Mouse (Mus musculus): ENCODE measurements around the gene Iqgap1.

DNA sequence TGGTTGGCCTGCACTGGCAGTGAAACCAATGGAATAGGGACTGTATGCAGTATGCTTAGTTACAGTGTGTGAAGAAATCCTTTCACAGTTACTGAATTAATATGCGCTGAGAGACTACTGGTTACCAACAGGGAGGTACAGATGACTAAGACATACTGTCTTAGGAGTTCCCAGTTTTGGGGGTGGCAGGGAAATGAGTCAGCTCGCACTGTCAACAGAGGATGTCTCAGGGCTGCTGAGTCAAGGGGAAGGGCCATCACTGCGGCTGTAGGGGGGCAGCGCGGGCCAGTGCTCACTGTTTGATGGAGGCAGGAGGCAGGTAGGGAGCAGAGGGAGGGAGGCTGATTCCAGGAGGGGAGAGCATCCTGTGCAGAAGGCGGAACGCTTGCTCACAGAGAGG lies 110.5 kb downstream of the Iqgap1 start:
- TF ChIP-seq CTCF (IDR thresholded peaks at IDR 0.05; ENCODE audit: borderline replicate concordance, extremely low read depth, insufficient read depth, insufficient read length): no peak
- TF ChIP-seq POLR2A (IDR thresholded peaks at IDR 0.05; ENCODE audit: borderline replicate concordance, extremely low read depth, insufficient read depth, insufficient read length, poor library complexity, severe bottlenecking): no peak

Data from brain, embryonic 14.5 days (tissue).